ENCODE assay signal across 25 mouse cellular contexts in genomic region chr10:42848179-42849080, GRCm38 (mm10). TPM values are rescaled to one million over a fixed set of nuclear protein-coding genes. Genes with fewer than 3 reads are reported as not detected.
A peak's percentile ranks its signal among the peaks of the same experiment; 100 is the strongest.
DNase-seq lines count a peak whose midpoint lies in the region; ATAC-seq and TF ChIP-seq lines count a peak whose summit lies in the region.
"Had no signal": no experiment of that assay in that cellular context is flagged by ENCODE, and none has a peak within 500 bp of the region (broad histone marks: within the 10 kb centered on the region; RNA-seq: fewer than 3 reads in every experiment).

No protein-coding gene starts in this region.

- 82% methylated on average over 13 of the region's 13 CpGs for WGBS in liver, postnatal 0 days (ENCODE audit: insufficient replicate concordance)
- 71% methylated on average over 13 of the region's 13 CpGs for WGBS in liver, embryonic 12.5 days (ENCODE audit: insufficient replicate concordance)

- no peaks in the 10 kb centered on the region for H3K36me3 ChIP-seq in liver, postnatal 0 days (replicated peaks; ENCODE audit: insufficient read depth, low read length)
- H3K36me3 ChIP-seq in liver, embryonic 12.5 days: no peaks in the 10 kb centered on the region
- H3K36me3 ChIP-seq: midbrain, embryonic 15.5 days had no signal

- DNase-seq in liver, postnatal 0 days: no peak
- peak; percentile 44 for DNase-seq in thymus, postnatal 4 days
- no peak for DNase-seq in thymus, adult 18-20 months
- peak; percentile 75 for DNase-seq in naive thymus-derived CD4-positive, alpha-beta T cell, adult 2 months (ENCODE audit: low read depth)
- DNase-seq in frontal cortex, postnatal 10 days (ENCODE audit: low spot score in 2 of 2): no peak
- no peak for DNase-seq in retina, postnatal 1 day
- DNase-seq: adrenal gland, postnatal 10 days; cerebellum, adult 11 months; cerebellum, postnatal 25 days; embryo, embryonic 11 days; forebrain, postnatal 0 days; gastrocnemius, adult 2 months; heart, adult 18-20 months; heart, postnatal 4 days; kidney, adult 8-10 months; kidney, postnatal 25 days; liver; lung, adult 18-20 months; lung, postnatal 14 days; spleen, adult 18-20 months had no signal

- no peaks in the 10 kb centered on the region for H3K4me1 ChIP-seq in liver, postnatal 0 days (ENCODE audit: insufficient read depth)
- 0 out of 2 replicates have a peak, but pooled peaks cover 7% of the 10 kb centered on the region for H3K4me1 ChIP-seq in liver, embryonic 12.5 days
- H3K4me1 ChIP-seq: midbrain, embryonic 15.5 days had no signal

- H3K4me2 ChIP-seq in liver, postnatal 0 days (ENCODE audit: low read depth, low read length): no peak overlapping the region
- H3K4me2 ChIP-seq in liver, embryonic 12.5 days: no peak overlapping the region
- H3K4me2 ChIP-seq: midbrain, embryonic 15.5 days had no signal

- no peak for TF ChIP-seq EP300 in liver, postnatal 0 days (IDR thresholded peaks at IDR 0.05; ENCODE audit: low read depth)

- no peak for ATAC-seq in liver, postnatal 0 days
- ATAC-seq in liver, embryonic 12.5 days: no peak
- no peak for ATAC-seq in monocyte, adult 5-6 weeks (replicated peaks; ENCODE audit: insufficient number of reproducible peaks, low FRiP score, low TSS enrichment, poor library complexity, severe bottlenecking)
- ATAC-seq: forebrain, postnatal 0 days; hindbrain, postnatal 0 days; midbrain, embryonic 15.5 days had no signal

- no peaks in the 10 kb centered on the region for H3K27me3 ChIP-seq in liver, postnatal 0 days (ENCODE audit: insufficient read depth, low read length)
- H3K27me3 ChIP-seq in liver, embryonic 12.5 days (replicated peaks): no peaks in the 10 kb centered on the region
- H3K27me3 ChIP-seq: midbrain, embryonic 15.5 days had no signal

- TF ChIP-seq CTCF in liver, postnatal 0 days (IDR thresholded peaks at IDR 0.05; ENCODE audit: low read depth): no peak

- peak overlapping the region; percentile 11; the same call in 1 of the 2 replicates for H3K27ac ChIP-seq in liver, postnatal 0 days (ENCODE audit: low read depth)
- no peak overlapping the region for H3K27ac ChIP-seq in liver, embryonic 12.5 days
- H3K27ac ChIP-seq: gastrocnemius, adult 2 months; hindbrain, postnatal 0 days; midbrain, embryonic 15.5 days had no signal

- no peaks in the 10 kb centered on the region for H3K9me3 ChIP-seq in liver, postnatal 0 days (ENCODE audit: low read length)
- no peaks in the 10 kb centered on the region for H3K9me3 ChIP-seq in liver, embryonic 12.5 days (replicated peaks)
- H3K9me3 ChIP-seq: midbrain, embryonic 15.5 days had no signal

- no peak overlapping the region for H3K4me3 ChIP-seq in liver, postnatal 0 days (ENCODE audit: low read depth, low read length)
- H3K4me3 ChIP-seq in liver, embryonic 12.5 days: no peak overlapping the region
- H3K4me3 ChIP-seq: gastrocnemius, adult 2 months; megakaryocyte, embryonic 14.5 days; midbrain, embryonic 15.5 days had no signal

- no peak overlapping the region for H3K9ac ChIP-seq in liver, postnatal 0 days (replicated peaks)
- no peak overlapping the region for H3K9ac ChIP-seq in liver, embryonic 12.5 days
- H3K9ac ChIP-seq: forebrain, postnatal 0 days; midbrain, embryonic 15.5 days had no signal

RNA-seq across cellular contexts. Expression of gene Scml4, which starts 11.7 kb away (rescaled TPM):
- 0.43 and 0.49 TPM in 2 replicates for polyA plus RNA-seq in liver, postnatal 0 days (2015; fragmentation: Nextera tagmentation; extraction: Ambion mirVana)
- 0.15 and 0.28 TPM in 2 replicates for polyA plus RNA-seq in liver, embryonic 12.5 days (2016; fragmentation: Nextera tagmentation; extraction: Ambion mirVana)
- 5.4 to 25.0 TPM (median 10.3 TPM) in 3 replicates for total RNA-seq in monocyte, adult 5-6 weeks (2017)

Comparison
In these comparisons a context has a peak if more than half of its experiments do, and no peak if none do; other contexts are left out.
1. DNase-seq: peak in thymus, postnatal 4 days (single experiment) and naive thymus-derived CD4-positive, alpha-beta T cell, adult 2 months (single experiment); none in liver, postnatal 0 days (single experiment), thymus, adult 18-20 months (0 of 2), frontal cortex, postnatal 10 days (0 of 2) and retina, postnatal 1 day (single experiment).